Mouse (Mus musculus): ENCODE measurements at regions not wholly inside any gene's neighbourhood (a gene's known extent, or its start where the extent isn't known, plus 50 kb on each side); places are given as distances from the start of the nearest gene placed in this dataset.

GRCm38 (mm10) chr3:52196047-52196935, 71.8 kb upstream of the Foxo1 start:
- ATAC-seq (replicated peaks; ENCODE audit: low FRiP score, poor library complexity, severe bottlenecking), result no peak

- ATAC-seq (replicated peaks; ENCODE audit: low FRiP score, poor library complexity, severe bottlenecking), result no peak
Measured at GRCm38 (mm10) chr3:52196936-52197246, 71.2 kb upstream of the Foxo1 start.

- no peak for ATAC-seq (replicated peaks; ENCODE audit: low FRiP score, poor library complexity, severe bottlenecking)
Measured at GRCm38 (mm10) chr3:52197982-52198750, 70.0 kb upstream of the Foxo1 start.

- ATAC-seq (replicated peaks; ENCODE audit: low FRiP score, poor library complexity, severe bottlenecking), result no peak
Measured at GRCm38 (mm10) chr3:52198751-52199738, 69.1 kb upstream of the Foxo1 start.

GRCm38 (mm10) chr3:52200106-52200505, 68.0 kb upstream of the Foxo1 start:
- no peak for ATAC-seq (replicated peaks; ENCODE audit: low FRiP score, poor library complexity, severe bottlenecking)

GRCm38 (mm10) chr3:52210556-52211302, 57.4 kb upstream of the Foxo1 start:
- no peak for ATAC-seq (replicated peaks; ENCODE audit: low FRiP score, poor library complexity, severe bottlenecking)

- ATAC-seq (replicated peaks; ENCODE audit: low FRiP score, poor library complexity, severe bottlenecking), result no peak
Measured at GRCm38 (mm10) chr3:52211303-52211695, 56.8 kb upstream of the Foxo1 start.

- no peak for ATAC-seq (replicated peaks; ENCODE audit: low FRiP score, poor library complexity, severe bottlenecking)
Measured at GRCm38 (mm10) chr3:52214114-52214513, 54.0 kb upstream of the Foxo1 start.

- ATAC-seq (replicated peaks; ENCODE audit: low FRiP score, poor library complexity, severe bottlenecking), result no peak
Measured at GRCm38 (mm10) chr3:52215083-52215482, 53.1 kb upstream of the Foxo1 start.
